Mouse (Mus musculus): ENCODE results near the gene AC124108.1.

DNA sequence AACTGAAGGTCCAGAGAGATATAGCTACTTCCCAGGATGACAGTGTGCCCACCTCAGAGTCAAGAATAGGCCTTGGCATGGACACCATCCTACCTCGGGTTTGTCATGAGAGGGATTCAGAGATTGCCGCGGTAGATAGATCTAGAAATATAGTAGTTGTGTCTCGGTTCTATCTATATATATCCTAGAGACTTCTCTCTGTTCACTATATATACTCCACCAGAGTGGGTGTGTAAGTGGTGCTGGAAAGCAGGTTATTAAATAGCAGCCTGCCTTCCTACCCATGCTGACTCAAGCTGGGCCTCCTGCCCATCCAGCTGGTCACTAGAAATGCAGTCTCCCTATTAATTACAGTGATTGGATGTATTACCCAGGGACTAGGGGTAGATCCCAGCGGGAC lies 11.5 kb downstream of the AC124108.1 start:
- no peak for TF ChIP-seq CTCF (IDR thresholded peaks at IDR 0.05; ENCODE audit: low read depth)
- no peak for TF ChIP-seq EP300 (optimal IDR thresholded peaks at IDR 0.05)

All from stomach, postnatal 0 days (tissue).